Mouse (Mus musculus): ENCODE measurements around the gene Nf1. TPM values are rescaled to one million over a fixed set of nuclear protein-coding genes. Genes with fewer than 3 reads are reported as not detected.

Gene Nf1
- total RNA-seq, 2 experiments from 2014 or later = 30.9 to 31.6 TPM

DNA sequence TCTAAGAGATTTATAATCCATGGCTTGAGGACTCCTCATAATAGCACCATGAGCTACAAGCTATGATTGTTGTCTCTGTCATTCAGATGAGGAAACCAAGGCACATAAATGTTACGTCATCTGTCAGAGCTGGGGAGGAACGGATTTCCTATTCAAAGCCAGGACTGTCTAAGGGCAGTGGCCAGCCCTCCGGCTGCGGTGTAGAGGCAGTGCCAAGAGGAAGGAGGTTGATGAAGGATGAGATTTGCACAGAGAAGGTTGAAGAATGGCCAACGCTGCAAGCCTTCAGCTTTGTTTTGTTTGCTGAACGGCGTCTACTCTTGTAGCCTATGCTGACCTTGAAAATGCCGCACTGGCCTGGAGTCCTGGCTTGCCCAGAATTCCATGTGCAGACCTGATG lies 13.8 kb upstream of the Nf1 start:
- intact Hi-C loops (cut with DNase I) = no loop called here
- no peak for DNase-seq

- no peak for DNase-seq
- intact Hi-C loops (cut with DNase I) = no loop called here
Measured at GRCm38 (mm10) chr11:79327106-79327505, 12.4 kb upstream of the Nf1 start.

DNA sequence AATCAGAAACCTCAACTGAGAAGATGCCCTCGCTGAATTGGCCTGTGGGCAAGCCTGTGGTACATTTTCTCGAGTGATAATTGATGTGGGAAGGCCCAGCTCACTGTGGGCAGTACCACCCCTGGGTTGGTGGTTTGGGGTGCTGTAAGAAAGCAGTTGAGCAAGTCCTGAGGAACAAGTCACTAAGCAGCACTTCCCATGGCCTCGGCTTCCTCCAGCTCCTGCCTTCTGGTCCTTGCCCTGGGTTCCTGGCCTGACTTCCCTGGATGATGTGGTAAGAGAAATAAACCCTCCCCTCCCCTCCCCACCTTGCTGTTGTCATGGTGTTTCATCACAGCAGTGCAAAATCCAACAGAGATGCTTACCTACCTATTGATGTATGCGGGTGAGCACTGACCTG lies 11.4 kb upstream of the Nf1 start:
- intact Hi-C loops (cut with DNase I) = no loop called here
- DNase-seq = no peak

- intact Hi-C loops (cut with DNase I) = no loop called here
- no peak for DNase-seq
Measured at GRCm38 (mm10) chr11:79329585-79329984, 9.9 kb upstream of the Nf1 start.

- no peak for DNase-seq
- intact Hi-C loops (cut with DNase I) = loop anchor here (5.0 kb wide), 1 partner anchor 62 kb away; no protein-coding TSS in a partner anchor
Measured at GRCm38 (mm10) chr11:79335077-79335476, 4.4 kb upstream of the Nf1 start.

- no peak for DNase-seq
- intact Hi-C loops (cut with DNase I) = loop anchor here (5.0 kb wide), 1 partner anchor 61 kb away; no protein-coding TSS in a partner anchor
Measured at GRCm38 (mm10) chr11:79336722-79337267, 2.7 kb upstream of the Nf1 start.

DNA sequence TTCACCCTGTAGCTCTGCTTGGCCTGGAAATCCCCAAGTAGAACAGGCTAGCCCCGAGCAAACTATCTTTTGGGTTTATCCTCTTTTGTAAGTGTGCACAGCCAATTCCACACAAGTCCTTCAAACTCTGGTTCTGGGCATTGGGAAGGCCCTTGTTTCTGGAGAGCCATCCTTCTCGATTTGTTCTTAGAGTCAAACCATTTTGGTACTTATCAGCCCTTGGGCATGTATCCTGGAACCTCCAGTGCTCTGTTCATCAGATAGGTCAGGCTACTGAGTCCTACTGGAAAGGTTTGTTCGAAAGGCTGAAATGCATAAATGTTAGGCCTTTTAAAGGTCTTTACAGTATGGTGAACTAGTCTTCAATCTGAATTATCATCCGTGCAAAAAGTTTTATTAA lies 872 bp upstream of the Nf1 start:
- DNase-seq = no peak
- intact Hi-C loops (cut with DNase I) = loop anchor here (5.0 kb wide), 1 partner anchor 59 kb away; no protein-coding TSS in a partner anchor

DNA sequence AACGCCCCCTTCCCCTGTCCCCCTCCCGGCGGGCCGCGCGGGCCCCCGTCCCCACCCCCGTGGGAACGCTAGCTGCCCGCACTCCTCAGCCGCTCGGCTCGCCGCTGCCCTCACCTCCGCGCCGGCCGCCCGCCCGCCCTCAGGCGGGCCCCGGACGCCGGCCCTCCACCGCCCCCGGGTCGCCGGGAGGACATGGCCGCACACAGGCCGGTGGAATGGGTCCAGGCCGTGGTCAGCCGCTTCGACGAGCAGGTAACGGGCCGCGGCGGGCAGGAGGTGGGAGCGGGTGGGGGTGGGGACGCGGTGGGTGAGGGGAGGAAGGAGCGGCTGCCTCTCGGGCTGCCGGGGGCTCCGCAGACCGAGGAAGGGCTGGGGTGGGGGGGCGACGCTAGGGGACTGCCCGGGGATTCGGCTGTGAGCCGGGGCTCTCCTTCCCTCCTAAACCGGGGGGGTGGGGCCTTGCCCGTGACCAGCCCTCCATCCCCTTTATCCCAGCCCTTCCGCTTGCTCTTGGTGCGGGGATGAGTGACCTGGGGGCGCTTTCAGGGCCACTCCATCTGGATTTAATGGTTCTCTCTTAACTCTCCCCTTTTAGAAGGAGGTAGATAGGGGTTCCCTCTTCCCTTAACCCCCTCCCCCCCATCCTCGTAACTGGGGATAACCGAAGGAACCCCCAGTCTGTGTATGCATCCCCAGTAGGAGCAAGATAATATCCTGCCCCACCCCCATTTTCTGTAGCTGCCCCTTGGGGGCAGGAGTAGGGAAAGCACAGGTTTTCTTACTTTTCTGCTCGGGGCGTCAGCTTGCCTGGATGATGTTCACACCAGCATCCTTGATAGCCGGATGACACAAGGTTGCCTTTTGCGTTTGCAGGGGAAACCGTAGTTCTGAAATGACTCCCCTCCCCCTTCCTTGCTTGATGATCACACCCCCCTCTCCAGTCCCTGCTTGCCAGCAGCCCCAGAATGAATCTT lies 602 bp downstream of the Nf1 start:
- DNase-seq = peak; percentile 47 to 51
- intact Hi-C loops (cut with DNase I) = loop anchor here (5.0 kb wide), 1 partner anchor 57 kb away; no protein-coding TSS in a partner anchor

- intact Hi-C loops (cut with DNase I) = no loop called here
- no peak for DNase-seq
Measured at GRCm38 (mm10) chr11:79356995-79357394, 17.5 kb downstream of the Nf1 start.

DNA sequence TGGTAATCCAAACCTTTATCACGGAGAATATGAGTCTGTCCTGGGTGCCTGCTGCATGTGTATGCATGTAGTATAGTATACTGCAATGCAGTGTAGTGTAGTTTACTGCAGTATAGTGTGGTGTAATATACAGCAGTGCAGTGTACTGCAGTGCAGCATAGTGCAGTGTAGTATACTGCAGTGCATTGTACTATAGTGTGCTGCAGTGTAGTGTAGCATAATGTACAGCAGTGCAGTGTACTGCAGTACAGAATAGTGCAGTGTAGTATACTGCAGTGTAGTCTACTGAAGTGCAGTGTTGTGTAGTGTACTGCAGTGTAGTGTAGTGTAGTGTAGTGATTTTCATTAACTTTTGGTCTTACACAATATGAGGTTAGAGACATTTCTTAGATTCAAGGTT lies 17.9 kb downstream of the Nf1 start:
- no peak for DNase-seq
- intact Hi-C loops (cut with DNase I) = no loop called here

DNA sequence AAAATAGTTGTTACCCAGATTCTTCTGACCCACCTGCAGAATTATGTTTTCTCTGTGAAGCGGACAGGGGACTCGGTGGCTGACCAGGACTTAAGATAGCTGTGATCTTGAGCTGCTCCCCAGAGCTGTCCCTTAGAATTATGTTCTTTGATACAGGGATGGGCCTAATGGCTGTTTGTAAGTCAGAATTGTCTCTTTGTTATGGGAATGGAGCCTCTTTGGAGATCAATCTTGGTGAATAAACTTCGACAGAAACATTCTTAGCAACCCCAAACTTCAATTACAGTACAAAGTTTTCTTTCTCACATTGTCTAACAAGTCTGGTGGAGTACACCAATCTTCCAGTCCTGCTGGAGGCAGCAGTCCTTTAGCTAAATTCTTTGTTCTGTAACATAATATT lies 25.5 kb downstream of the Nf1 start:
- intact Hi-C loops (cut with DNase I) = no loop called here
- no peak for DNase-seq

GRCm38 (mm10) chr11:79366284-79366683 lies 26.8 kb downstream of the Nf1 start:
- no peak for DNase-seq
- intact Hi-C loops (cut with DNase I) = no loop called here

DNA sequence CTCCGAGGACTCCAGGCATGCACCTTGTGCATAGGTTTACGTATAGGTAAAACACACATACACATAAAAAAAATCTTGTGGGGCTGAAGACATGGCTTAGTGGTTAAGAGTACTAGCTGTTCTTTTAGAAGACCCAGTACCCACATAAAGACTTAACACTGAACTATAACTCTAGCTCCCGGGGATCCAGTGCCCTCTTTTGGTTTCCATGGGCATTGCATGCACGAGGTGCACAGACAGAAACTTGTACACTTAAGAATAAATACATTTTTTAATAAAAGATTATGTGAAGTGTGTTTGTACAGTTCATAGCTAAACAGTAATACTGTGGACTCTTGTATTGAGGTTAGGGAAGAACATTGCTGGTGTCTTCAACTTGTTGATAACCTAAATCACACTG lies 33.5 kb downstream of the Nf1 start:
- peak in 1 of 2 experiments; percentile 17 for DNase-seq
- intact Hi-C loops (cut with DNase I) = no loop called here

- intact Hi-C loops (cut with DNase I) = loop anchor here (1.0 to 10.0 kb wide), 6 partner anchors 61 to 434 kb away; partner anchors contain the start of genes Gm9964 and Nf1
- peak; percentile 88 to 94 for DNase-seq
Measured at GRCm38 (mm10) chr11:79398336-79398735, 58.8 kb downstream of the Nf1 start.

GRCm38 (mm10) chr11:79403625-79404319 lies 64.3 kb downstream of the Nf1 start:
- intact Hi-C loops (cut with DNase I) = no loop called here
- DNase-seq = no peak

DNA sequence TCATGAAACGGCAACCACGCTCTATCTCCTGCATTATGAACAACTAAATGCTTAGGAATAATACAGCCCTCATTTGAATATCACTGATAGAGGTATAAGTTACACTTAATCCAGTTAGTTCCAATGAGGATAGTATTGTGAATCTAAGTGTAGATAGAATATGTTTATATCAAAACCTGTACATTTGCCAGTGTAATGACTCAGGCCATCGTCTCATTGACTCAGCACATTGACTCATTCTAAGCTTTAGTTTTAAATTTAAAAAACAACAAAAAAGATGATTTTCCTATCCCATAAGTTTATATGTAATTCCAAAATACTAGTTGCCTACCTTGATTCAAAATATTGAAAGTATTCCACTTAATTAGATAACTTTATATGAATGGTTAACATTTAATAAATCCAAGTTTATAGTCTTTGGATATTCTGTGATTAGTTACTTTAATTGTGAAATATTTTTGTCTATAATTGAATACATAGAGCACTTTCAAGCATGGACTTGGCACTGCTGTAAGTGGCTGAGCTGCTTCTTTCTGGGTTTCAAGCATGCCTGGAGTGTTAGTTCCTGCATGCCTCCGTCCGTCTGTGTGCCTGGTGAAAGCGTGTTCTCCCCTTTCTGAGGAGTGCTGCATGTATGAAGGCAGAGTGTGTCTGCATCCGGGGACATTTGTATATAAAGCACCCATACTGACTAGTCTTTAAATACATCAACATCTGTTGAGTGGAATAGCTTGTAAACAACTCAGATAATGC lies 74.4 kb downstream of the Nf1 start:
- intact Hi-C loops (cut with DNase I) = no loop called here
- no peak for DNase-seq

- intact Hi-C loops (cut with DNase I) = loop anchor here (10.0 kb wide), 1 partner anchor 458 kb away; no protein-coding TSS in a partner anchor
- no peak for DNase-seq
Measured at GRCm38 (mm10) chr11:79422496-79422895, 83.0 kb downstream of the Nf1 start.

GRCm38 (mm10) chr11:79426571-79426970 lies 87.1 kb downstream of the Nf1 start:
- intact Hi-C loops (cut with DNase I) = loop anchor here (10.0 kb wide), 1 partner anchor 462 kb away; no protein-coding TSS in a partner anchor

GRCm38 (mm10) chr11:79427638-79428037 lies 88.1 kb downstream of the Nf1 start:
- intact Hi-C loops (cut with DNase I) = loop anchor here (10.0 kb wide), 1 partner anchor 463 kb away; no protein-coding TSS in a partner anchor

More at GRCm38 (mm10) chr11:79426571-79426970, 87.1 kb downstream of the Nf1 start:
- DNase-seq = no peak

GRCm38 (mm10) chr11:79435252-79435651 lies 95.8 kb downstream of the Nf1 start:
- no peak for DNase-seq
- intact Hi-C loops (cut with DNase I) = no loop called here

More at GRCm38 (mm10) chr11:79427638-79428037, 88.1 kb downstream of the Nf1 start:
- peak in 1 of 2 experiments; percentile 46 for DNase-seq

Data from heart, postnatal 14 days (tissue).